Mouse (Mus musculus): ENCODE measurements around the gene Ptprf. TPM values are rescaled to one million over a fixed set of nuclear protein-coding genes. Genes with fewer than 3 reads are reported as not detected.

Gene Ptprf
- polyA plus RNA-seq, 1 experiment, result 61.0 TPM

GRCm38 (mm10) chr4:118260551-118261267 is 30.5 kb downstream of the Ptprf start:
- DNase-seq (ENCODE audit: extremely low spot score in 1 of 2, low spot score in 1 of 2), result peak in 1 of 2 experiments; percentile 67

GRCm38 (mm10) chr4:118259782-118260463 is 31.3 kb downstream of the Ptprf start:
- DNase-seq (ENCODE audit: extremely low spot score in 1 of 2, low spot score in 1 of 2), result peak in 1 of 2 experiments; percentile 28

GRCm38 (mm10) chr4:118257977-118258376 is 33.2 kb downstream of the Ptprf start:
- DNase-seq (ENCODE audit: extremely low spot score in 1 of 2, low spot score in 1 of 2), result no peak

- DNase-seq (ENCODE audit: extremely low spot score in 1 of 2, low spot score in 1 of 2), result no peak
Measured at GRCm38 (mm10) chr4:118257416-118257815, 33.8 kb downstream of the Ptprf start.

- no peak for DNase-seq (ENCODE audit: extremely low spot score in 1 of 2, low spot score in 1 of 2)
Measured at GRCm38 (mm10) chr4:118256217-118256616, 35.0 kb downstream of the Ptprf start.

GRCm38 (mm10) chr4:118254953-118255352 is 36.3 kb downstream of the Ptprf start:
- no peak for DNase-seq (ENCODE audit: extremely low spot score in 1 of 2, low spot score in 1 of 2)

GRCm38 (mm10) chr4:118247323-118247722 is 43.9 kb downstream of the Ptprf start:
- no peak for DNase-seq (ENCODE audit: extremely low spot score in 1 of 2, low spot score in 1 of 2)

- peak; percentile 56 to 78 for DNase-seq (ENCODE audit: extremely low spot score in 1 of 2, low spot score in 1 of 2)
Measured at GRCm38 (mm10) chr4:118245847-118246246, 45.4 kb downstream of the Ptprf start.

GRCm38 (mm10) chr4:118243791-118244190 is 47.4 kb downstream of the Ptprf start:
- no peak for DNase-seq (ENCODE audit: extremely low spot score in 1 of 2, low spot score in 1 of 2)

- DNase-seq (ENCODE audit: extremely low spot score in 1 of 2, low spot score in 1 of 2), result no peak
Measured at GRCm38 (mm10) chr4:118243298-118243697, 47.9 kb downstream of the Ptprf start.

GRCm38 (mm10) chr4:118239960-118240689 is 51.1 kb downstream of the Ptprf start:
- no peak for DNase-seq (ENCODE audit: extremely low spot score in 1 of 2, low spot score in 1 of 2)

- no peak for DNase-seq (ENCODE audit: extremely low spot score in 1 of 2, low spot score in 1 of 2)
Measured at GRCm38 (mm10) chr4:118238666-118239065, 52.5 kb downstream of the Ptprf start.

GRCm38 (mm10) chr4:118236871-118237270 is 54.3 kb downstream of the Ptprf start:
- DNase-seq (ENCODE audit: extremely low spot score in 1 of 2, low spot score in 1 of 2), result no peak

- no peak for DNase-seq (ENCODE audit: extremely low spot score in 1 of 2, low spot score in 1 of 2)
Measured at GRCm38 (mm10) chr4:118234711-118235388, 56.4 kb downstream of the Ptprf start.

GRCm38 (mm10) chr4:118233886-118234285 is 57.3 kb downstream of the Ptprf start:
- DNase-seq (ENCODE audit: extremely low spot score in 1 of 2, low spot score in 1 of 2), result no peak

- no peak for DNase-seq (ENCODE audit: extremely low spot score in 1 of 2, low spot score in 1 of 2)
Measured at GRCm38 (mm10) chr4:118231861-118232260, 59.3 kb downstream of the Ptprf start.

GRCm38 (mm10) chr4:118229035-118229770 is 62.0 kb downstream of the Ptprf start:
- DNase-seq (ENCODE audit: extremely low spot score in 1 of 2, low spot score in 1 of 2), result no peak

- no peak for DNase-seq (ENCODE audit: extremely low spot score in 1 of 2, low spot score in 1 of 2)
Measured at GRCm38 (mm10) chr4:118227398-118227797, 63.8 kb downstream of the Ptprf start.

- no peak for DNase-seq (ENCODE audit: extremely low spot score in 1 of 2, low spot score in 1 of 2)
Measured at GRCm38 (mm10) chr4:118221261-118221660, 69.9 kb downstream of the Ptprf start.

GRCm38 (mm10) chr4:118220756-118221155 is 70.4 kb downstream of the Ptprf start:
- no peak for DNase-seq (ENCODE audit: extremely low spot score in 1 of 2, low spot score in 1 of 2)
